Mouse (Mus musculus) left cerebral cortex, adult 2 months (tissue): ENCODE measurements around the gene Stxbp6. TPM values are rescaled to one million over a fixed set of nuclear protein-coding genes. Genes with fewer than 3 reads are reported as not detected.

Experiments
- DNase-seq, 2 experiments: peaks; one replicate each; pipeline ENCODE4 v3.0.0; 2021 to 2022; ENCODE audit warnings: low spot score in 2 of 2, mixed read lengths in 1 of 2; ENCODE audit errors: extremely low spot score in 1 of 2
- H3K27ac ChIP-seq: fragments of 200-600 bp; 2 replicates; pipeline ENCODE4 v1.8.1; 2022
- H3K4me3 ChIP-seq: fragments of 200-600 bp; 2 replicates; pipeline ENCODE4 v1.8.1; 2022
- CTCF ChIP-seq: fragments of 200-600 bp; IDR thresholded peaks from 2 replicates; pipeline ENCODE4 v1.8.1; 2022; ENCODE audit warnings: antibody characterized with exemption, mild to moderate bottlenecking, moderate library complexity
- intact Hi-C: fragments of 180-260 bp; cut with DNase I; formaldehyde crosslinking; loops from one replicate; pipeline ENCODE4 v1.15.1; 2025
- total RNA-seq, 2 experiments: library from RNA; stranded (reverse); gene quantifications; 2 replicates each; pipeline ENCODE4 v1.2.3; 2021

The Stxbp6 gene
- total RNA-seq, 2 experiments from 2014 or later: 67.7 to 75.2 TPM

GRCm38 (mm10) chr12:44896460-44896859 is 178.0 kb downstream of the Stxbp6 start:
- Histone ChIP-seq H3K27ac (no peak overlapping the region), H3K4me3 (no peak overlapping the region)
- intact Hi-C loops: no loop called here
- TF ChIP-seq CTCF: no peak
- no peak for DNase-seq

GRCm38 (mm10) chr12:44889677-44890393 is 184.7 kb downstream of the Stxbp6 start:
- intact Hi-C loops: no loop called here
- Histone ChIP-seq H3K4me3 (no peak overlapping the region), H3K27ac (no peak overlapping the region)
- no peak for DNase-seq
- TF ChIP-seq CTCF: no peak

- intact Hi-C loops: no loop called here
- H3K4me3 ChIP-seq: no peak overlapping the region
- no peak for TF ChIP-seq CTCF
- DNase-seq: no peak
- H3K27ac ChIP-seq: no peak overlapping the region
Observed at GRCm38 (mm10) chr12:44886826-44887225, 187.7 kb downstream of the Stxbp6 start.

GRCm38 (mm10) chr12:44872697-44873096 is 201.8 kb downstream of the Stxbp6 start:
- no peak for DNase-seq
- no peak overlapping the region for H3K27ac ChIP-seq
- TF ChIP-seq CTCF: no peak
- no peak overlapping the region for H3K4me3 ChIP-seq
- intact Hi-C loops: no loop called here

- Histone ChIP-seq H3K27ac (no peak overlapping the region), H3K4me3 (no peak overlapping the region)
- no peak for DNase-seq
- intact Hi-C loops: no loop called here
- TF ChIP-seq CTCF: no peak
Observed at GRCm38 (mm10) chr12:44865442-44865841, 209.1 kb downstream of the Stxbp6 start.

- TF ChIP-seq CTCF: no peak
- no peak overlapping the region for H3K4me3 ChIP-seq
- intact Hi-C loops: loop anchor here (5.0 kb wide), 1 partner anchor 153 kb away; no protein-coding TSS in a partner anchor
- H3K27ac ChIP-seq: no peak overlapping the region
- no peak for DNase-seq
Observed at GRCm38 (mm10) chr12:44859454-44859853, 215.1 kb downstream of the Stxbp6 start.

- DNase-seq: peak; percentile 48 to 58
- Histone ChIP-seq H3K27ac (no peak overlapping the region; the same call in 1 of the 2 replicates), H3K4me3 (no peak overlapping the region)
- intact Hi-C loops: loop anchor here (5.0 kb wide), 1 partner anchor 154 kb away; no protein-coding TSS in a partner anchor
- TF ChIP-seq CTCF: no peak
Observed at GRCm38 (mm10) chr12:44858110-44858885, 216.2 kb downstream of the Stxbp6 start.

- intact Hi-C loops: no loop called here
- no peak overlapping the region for H3K4me3 ChIP-seq
- TF ChIP-seq CTCF: no peak
Observed at GRCm38 (mm10) chr12:44852024-44852423, 222.5 kb downstream of the Stxbp6 start.

GRCm38 (mm10) chr12:44850516-44850915 is 224.0 kb downstream of the Stxbp6 start:
- H3K27ac ChIP-seq: no peak overlapping the region
- intact Hi-C loops: no loop called here
- TF ChIP-seq CTCF: no peak

More at GRCm38 (mm10) chr12:44852024-44852423, 222.5 kb downstream of the Stxbp6 start:
- no peak for DNase-seq
- no peak overlapping the region for H3K27ac ChIP-seq

GRCm38 (mm10) chr12:44848483-44849221 is 225.9 kb downstream of the Stxbp6 start:
- H3K4me3 ChIP-seq: no peak overlapping the region
- TF ChIP-seq CTCF: peak; percentile 75
- H3K27ac ChIP-seq: no peak overlapping the region
- intact Hi-C loops: loop anchor here (1.0 to 5.0 kb wide), 4 partner anchors 224 to 539 kb away; no protein-coding TSS in a partner anchor
- peak; percentile 34 to 35 for DNase-seq

More at GRCm38 (mm10) chr12:44850516-44850915, 224.0 kb downstream of the Stxbp6 start:
- DNase-seq: no peak
- H3K4me3 ChIP-seq: no peak overlapping the region

GRCm38 (mm10) chr12:44840585-44840984 is 233.9 kb downstream of the Stxbp6 start:
- no peak for DNase-seq
- no peak for TF ChIP-seq CTCF
- no peak overlapping the region for H3K27ac ChIP-seq
- intact Hi-C loops: no loop called here
- no peak overlapping the region for H3K4me3 ChIP-seq
